Mouse (Mus musculus) G1E (cell line): ENCODE measurements around the gene Iqschfp. TPM values are rescaled to one million over a fixed set of nuclear protein-coding genes. Genes with fewer than 3 reads are reported as not detected.

Experiments
- ATAC-seq: 2 replicates; pipeline ENCODE4 v1.8.0; 2016; ENCODE audit warnings: mild to moderate bottlenecking; ENCODE audit not compliant: insufficient number of reproducible peaks, poor library complexity, low FRiP score, severe bottlenecking; ENCODE audit errors: extremely low read depth
- DNase-seq: peaks from one replicate; pipeline ENCODE4 v3.0.0; 2012; ENCODE audit warnings: low spot score
- H3K27me3 ChIP-seq: 2 replicates; pipeline ENCODE4 v1.6.1; 2012; ENCODE audit warnings: mild to moderate bottlenecking, low read length, inconsistent platforms; ENCODE audit not compliant: insufficient read depth
- H3K36me3 ChIP-seq: replicated peaks from 2 replicates; pipeline ENCODE3; 2012; ENCODE audit warnings: mild to moderate bottlenecking, inconsistent platforms
- H3K4me1 ChIP-seq: 2 replicates; pipeline ENCODE4 v1.6.1; 2012; ENCODE audit warnings: low read depth, low read length, inconsistent platforms, mixed read lengths; ENCODE audit not compliant: insufficient read depth
- H3K4me3 ChIP-seq: 2 replicates; pipeline ENCODE4 v1.5.1; 2012; ENCODE audit warnings: low read depth, mild to moderate bottlenecking, inconsistent platforms, low read length, moderate library complexity, mixed read lengths
- H3K9me3 ChIP-seq: replicated peaks from 2 replicates; pipeline ENCODE4 v1.6.1; 2012; ENCODE audit warnings: inconsistent platforms
- CTCF ChIP-seq: IDR thresholded peaks from 2 replicates; pipeline ENCODE4 v1.5.1; 2012; ENCODE audit warnings: low read depth, low read length, inconsistent platforms, mixed read lengths
- GATA1 ChIP-seq: IDR thresholded peaks from 2 replicates; pipeline ENCODE4 v1.6.1; 2012; ENCODE audit warnings: borderline replicate concordance, low read length, inconsistent platforms, mixed read lengths
- GATA2 ChIP-seq: IDR thresholded peaks from 2 replicates; pipeline ENCODE4 v1.6.1; 2012; ENCODE audit warnings: low read depth, low read length, inconsistent platforms, borderline replicate concordance
- POLR2AphosphoS5 ChIP-seq: IDR thresholded peaks from 2 replicates; pipeline ENCODE4 v1.6.1; 2012; ENCODE audit warnings: low read depth, low read length, inconsistent platforms; ENCODE audit not compliant: insufficient replicate concordance
- TAL1 ChIP-seq: conservative IDR thresholded peaks from 2 replicates; pipeline ENCODE4 v1.6.1; 2012; ENCODE audit warnings: low read depth, low read length, inconsistent platforms, mixed read lengths
- polyA plus RNA-seq: library from polyadenylated mRNA; stranded (reverse); fragments of >175 nt; gene quantifications from 2 replicates; pipeline ENCODE4 v1.2.3, GENCODE M21; 2012
- total RNA-seq, 2 experiments: library from RNA; stranded (forward) in 1 of 2; stranded (reverse) in 1 of 2; fragments of 200-1000 nt in 1 of 2; fragments of >200 nt in 1 of 2; fragmentation: Nextera tagmentation in 1 of 2; gene quantifications; 2 replicates each; pipeline ENCODE4 v1.2.3; 2014 to 2017

The Iqschfp gene
- total and polyA plus RNA-seq, 3 experiments = not detected

DNA sequence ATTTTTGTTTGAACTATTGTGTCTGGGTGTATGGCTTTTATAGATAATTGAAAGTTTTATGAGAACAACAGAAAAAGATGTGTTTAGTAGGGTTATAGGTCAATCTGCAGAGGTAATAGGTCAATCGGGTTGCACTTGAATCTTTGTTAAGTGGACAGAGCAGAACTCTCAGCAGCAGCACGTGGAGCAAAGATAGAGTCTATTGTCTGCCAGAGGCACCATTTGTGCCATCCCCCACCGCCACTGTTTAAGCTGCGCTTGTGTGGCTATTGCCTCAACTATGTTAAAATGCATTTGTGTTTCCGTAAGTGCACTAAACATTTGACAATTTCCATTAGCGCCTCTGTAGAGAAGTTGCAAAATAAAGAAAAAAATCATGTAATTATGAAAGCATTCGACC is 508.1 kb downstream of the Iqschfp start:
- H3K27me3 ChIP-seq = no peaks in the 10 kb centered on the region
- ATAC-seq (no peak), DNase-seq (no peak)
- peaks cover 18% of the 10 kb centered on the region for H3K9me3 ChIP-seq
- no peaks in the 10 kb centered on the region for H3K36me3 ChIP-seq
- TF ChIP-seq POLR2AphosphoS5 = no peak
- TF ChIP-seq CTCF = no peak
- TF ChIP-seq TAL1 = no peak
- no peak for TF ChIP-seq GATA1
- no peak for TF ChIP-seq GATA2
- no peak overlapping the region for H3K4me3 ChIP-seq
- no peaks in the 10 kb centered on the region for H3K4me1 ChIP-seq

DNA sequence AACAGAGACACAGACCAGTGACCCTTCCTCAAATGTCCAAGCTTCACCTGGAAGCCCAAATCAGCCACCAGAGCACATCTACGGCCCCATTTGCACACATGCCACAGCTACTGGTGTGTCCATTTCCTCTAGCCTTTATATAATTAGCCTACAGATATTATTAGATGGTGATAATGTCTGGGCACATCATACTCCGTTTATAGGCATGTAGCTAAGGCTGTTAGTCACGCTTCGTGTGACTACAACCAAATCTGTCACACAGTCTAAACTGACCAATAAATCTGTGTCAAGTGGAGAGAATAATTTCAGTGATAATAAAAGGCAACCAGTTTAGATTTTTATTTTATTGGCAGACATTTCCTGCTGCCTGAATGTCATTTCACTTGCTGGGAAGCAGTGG is 511.3 kb downstream of the Iqschfp start:
- Histone ChIP-seq H3K36me3 (no peaks in the 10 kb centered on the region), H3K27me3 (no peaks in the 10 kb centered on the region), H3K4me3 (no peak overlapping the region), H3K4me1 (no peaks in the 10 kb centered on the region), H3K9me3 (peaks cover 28% of the 10 kb centered on the region)
- ATAC-seq = no peak
- no peak for TF ChIP-seq POLR2AphosphoS5
- no peak for TF ChIP-seq GATA2
- no peak for TF ChIP-seq GATA1
- no peak for DNase-seq

DNA sequence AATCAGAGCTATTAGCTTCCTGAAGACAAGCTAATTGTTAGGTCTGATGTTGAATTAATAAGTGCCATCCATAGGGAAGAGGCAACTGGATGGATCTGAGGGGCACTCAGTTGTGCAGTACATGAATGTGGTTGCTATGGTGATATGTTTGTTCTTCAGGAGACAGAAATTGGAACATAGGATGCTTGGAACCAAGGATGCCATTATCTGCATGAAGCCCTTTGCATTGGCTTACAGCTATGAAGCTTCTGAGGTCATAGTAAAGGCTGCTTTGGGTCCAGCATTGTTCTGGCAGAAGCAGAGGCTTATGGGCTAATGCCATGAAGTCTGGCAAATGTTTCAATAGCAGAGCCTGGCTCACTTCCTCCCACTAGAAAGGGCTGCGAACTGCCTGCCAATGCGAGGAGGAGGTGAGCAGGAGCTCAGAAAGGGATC is 511.8 kb downstream of the Iqschfp start:
- no peaks in the 10 kb centered on the region for H3K27me3 ChIP-seq
- H3K4me1 ChIP-seq = no peaks in the 10 kb centered on the region
- TF ChIP-seq POLR2AphosphoS5 (no peak), GATA1 (no peak), CTCF (no peak), TAL1 (no peak), GATA2 (no peak)
- no peaks in the 10 kb centered on the region for H3K36me3 ChIP-seq
- ATAC-seq (no peak), DNase-seq (no peak)
- no peak overlapping the region for H3K4me3 ChIP-seq
- H3K9me3 ChIP-seq = peaks cover 33% of the 10 kb centered on the region

DNA sequence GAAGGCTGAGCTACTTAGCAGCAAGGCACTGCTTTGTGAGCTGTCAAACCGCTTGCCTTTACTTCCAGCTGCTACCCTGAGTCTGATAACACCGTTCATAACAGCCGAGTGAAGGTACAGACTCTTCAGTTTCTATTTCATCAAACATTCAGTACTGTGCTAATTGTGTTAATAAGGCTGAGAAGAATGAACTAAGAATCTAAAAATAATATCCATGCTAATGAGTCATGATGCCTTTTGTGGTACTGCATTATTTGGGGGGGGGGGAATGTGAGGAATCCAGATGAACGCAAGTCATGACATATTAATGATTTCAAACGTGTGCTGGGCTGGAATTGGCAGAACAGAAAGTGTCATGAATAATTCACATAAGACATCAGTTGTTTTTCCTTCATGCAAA is 513.7 kb downstream of the Iqschfp start:
- H3K27me3 ChIP-seq = no peaks in the 10 kb centered on the region
- no peak for TF ChIP-seq CTCF
- TF ChIP-seq TAL1 = no peak
- TF ChIP-seq GATA1 = no peak
- TF ChIP-seq POLR2AphosphoS5 = no peak
- no peak for TF ChIP-seq GATA2
- H3K4me1 ChIP-seq = no peaks in the 10 kb centered on the region
- H3K36me3 ChIP-seq = no peaks in the 10 kb centered on the region
- no peak overlapping the region for H3K4me3 ChIP-seq
- DNase-seq (no peak), ATAC-seq (no peak)
- peaks cover 37% of the 10 kb centered on the region for H3K9me3 ChIP-seq

DNA sequence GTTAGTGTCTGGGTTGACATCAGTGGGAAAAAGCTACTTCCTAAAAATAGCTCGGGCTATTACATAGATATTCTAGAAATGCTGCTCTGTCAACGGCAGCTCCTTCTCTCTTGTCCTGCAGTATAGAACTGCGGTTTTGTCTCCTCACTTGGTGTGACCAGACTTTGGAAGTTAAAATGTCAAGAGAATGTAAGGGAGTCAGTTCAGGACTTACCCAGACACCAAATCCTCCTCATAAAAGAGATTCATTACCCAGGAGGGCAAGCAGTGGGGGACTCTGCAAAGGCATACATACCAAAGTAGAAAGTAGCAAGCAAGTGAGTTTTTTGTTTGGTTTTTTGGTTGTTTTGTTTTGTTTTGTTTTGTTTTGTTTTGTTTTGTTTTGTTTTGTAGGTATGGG is 520.2 kb downstream of the Iqschfp start:
- no peak for DNase-seq
- TF ChIP-seq TAL1 = no peak
- Histone ChIP-seq H3K4me1 (no peaks in the 10 kb centered on the region), H3K27me3 (no peaks in the 10 kb centered on the region), H3K36me3 (no peaks in the 10 kb centered on the region), H3K9me3 (peaks cover 29% of the 10 kb centered on the region), H3K4me3 (no peak overlapping the region)
- ATAC-seq = no peak

DNA sequence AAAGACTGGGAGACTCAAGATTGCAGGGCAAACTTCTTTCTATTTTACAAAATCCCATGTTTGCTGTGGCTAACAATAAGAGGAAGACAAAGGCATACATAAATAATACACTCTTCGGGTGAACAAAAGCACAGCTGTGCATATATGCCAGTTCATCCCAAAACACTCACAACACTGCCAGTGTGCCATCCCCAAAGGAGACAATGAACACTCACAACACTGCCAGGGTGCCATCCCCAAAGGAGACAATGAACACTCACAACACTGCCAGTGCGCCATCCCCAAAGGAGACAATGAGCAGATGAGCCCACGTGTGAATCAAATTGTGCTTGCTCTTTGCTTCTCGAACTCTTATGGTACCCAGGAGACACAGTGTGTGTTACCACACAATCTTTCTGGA is 527.8 kb downstream of the Iqschfp start:
- Histone ChIP-seq H3K4me3 (no peak overlapping the region), H3K27me3 (no peaks in the 10 kb centered on the region), H3K9me3 (peaks cover 22% of the 10 kb centered on the region), H3K4me1 (no peaks in the 10 kb centered on the region), H3K36me3 (no peaks in the 10 kb centered on the region)
- no peak for ATAC-seq
- no peak for DNase-seq
- no peak for TF ChIP-seq GATA1
- TF ChIP-seq CTCF = no peak
- no peak for TF ChIP-seq TAL1
- no peak for TF ChIP-seq POLR2AphosphoS5
- no peak for TF ChIP-seq GATA2

DNA sequence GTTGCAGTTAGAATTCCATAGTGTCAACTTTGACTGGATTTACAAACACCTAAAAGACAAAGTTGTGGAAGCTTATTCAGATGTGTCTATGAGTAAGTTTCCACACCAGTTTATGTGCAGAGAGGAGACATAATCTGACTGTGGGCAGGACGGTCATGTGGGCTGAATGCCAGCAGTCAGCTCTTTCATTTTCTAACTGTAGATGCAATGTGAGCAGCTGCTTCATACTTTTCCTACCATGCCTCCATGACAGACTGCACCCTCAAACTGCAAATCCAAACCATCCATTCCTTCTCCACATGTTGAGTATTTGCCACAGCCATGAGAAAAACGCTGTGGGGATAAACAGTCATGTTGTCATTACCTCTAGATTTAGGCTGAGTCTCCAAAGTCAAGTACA is 528.9 kb downstream of the Iqschfp start:
- H3K27me3 ChIP-seq = no peaks in the 10 kb centered on the region
- ATAC-seq = no peak
- no peak for TF ChIP-seq TAL1
- no peak for TF ChIP-seq POLR2AphosphoS5
- no peak for TF ChIP-seq GATA1
- no peak for TF ChIP-seq GATA2
- no peaks in the 10 kb centered on the region for H3K36me3 ChIP-seq
- H3K9me3 ChIP-seq = peaks cover 29% of the 10 kb centered on the region
- H3K4me1 ChIP-seq = no peaks in the 10 kb centered on the region
- DNase-seq = no peak
- H3K4me3 ChIP-seq = no peak overlapping the region
